Mouse (Mus musculus): ENCODE measurements at regions not wholly inside any gene's neighbourhood (a gene's known extent, or its start where the extent isn't known, plus 50 kb on each side); places are given as distances from the start of the nearest gene placed in this dataset.

- ATAC-seq (ENCODE audit: low read depth) = no peak
- Histone ChIP-seq H3K4me2 (no peak overlapping the region), H3K27ac (replicated peaks) (no peak overlapping the region), H3K27me3 (no peaks in the 10 kb centered on the region), H3K9me3 (no peaks in the 10 kb centered on the region), H3K9ac (no peak overlapping the region), H3K4me3 (no peak overlapping the region), H3K36me3 (no peaks in the 10 kb centered on the region), H3K4me1 (replicated peaks) (no peaks in the 10 kb centered on the region)
- 87% methylated on average over 2 of the region's 2 CpGs for WGBS
Observed at GRCm38 (mm10) chr3:136993473-136993872, 323.5 kb downstream of the Ppp3ca start.

DNA sequence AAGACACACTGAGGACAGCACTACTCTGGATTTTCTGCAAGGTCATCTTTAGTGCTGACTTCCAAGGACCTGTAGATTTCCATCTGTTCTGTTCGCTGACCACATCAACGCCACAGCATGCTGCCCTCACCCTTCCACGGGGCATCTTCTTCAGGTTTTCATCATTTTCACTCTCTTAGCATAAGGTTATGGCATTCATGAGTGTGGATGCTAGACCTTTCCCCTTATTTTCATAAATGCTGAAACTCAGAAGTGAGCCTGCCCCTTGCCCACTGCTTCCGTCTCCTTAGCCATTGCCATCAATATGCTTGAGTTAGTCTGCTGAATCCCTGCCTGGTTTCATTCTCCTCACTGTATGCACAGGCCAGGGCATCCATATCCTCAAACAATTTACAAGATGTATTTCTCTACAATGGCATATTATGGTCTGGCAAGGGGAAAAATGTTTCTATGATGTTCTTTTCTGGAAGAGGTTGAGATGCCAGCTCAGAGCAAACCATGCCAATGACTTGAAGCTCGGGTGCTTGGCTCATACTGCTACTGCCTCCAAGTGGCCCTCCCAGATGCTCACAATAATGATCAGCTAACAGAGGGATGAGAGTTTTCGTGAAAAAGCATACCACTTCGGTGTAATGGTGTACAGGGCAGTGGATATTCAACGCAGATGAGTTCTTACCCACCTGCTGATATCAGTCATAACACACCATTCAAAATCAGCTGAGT lies 324.6 kb downstream of the Ppp3ca start:
- H3K4me1 ChIP-seq (replicated peaks) = no peaks in the 10 kb centered on the region

GRCm38 (mm10) chr3:136995611-136996335 lies 325.8 kb downstream of the Ppp3ca start:
- H3K27me3 ChIP-seq = no peaks in the 10 kb centered on the region
- H3K4me3 ChIP-seq = no peak overlapping the region
- H3K9ac ChIP-seq = no peak overlapping the region
- H3K4me2 ChIP-seq = no peak overlapping the region
- no peaks in the 10 kb centered on the region for H3K9me3 ChIP-seq
- no peak overlapping the region for H3K27ac ChIP-seq (replicated peaks)
- WGBS = 94% methylated on average over 3 of the region's 3 CpGs
- no peaks in the 10 kb centered on the region for H3K4me1 ChIP-seq (replicated peaks)
- no peak for ATAC-seq (ENCODE audit: low read depth)
- no peaks in the 10 kb centered on the region for H3K36me3 ChIP-seq

More for the DNA sequence above, 324.6 kb downstream of the Ppp3ca start:
- no peak overlapping the region for H3K9ac ChIP-seq
- no peak for ATAC-seq (ENCODE audit: low read depth)
- H3K9me3 ChIP-seq = no peaks in the 10 kb centered on the region
- H3K4me3 ChIP-seq = no peak overlapping the region
- 94% methylated on average over 8 of the region's 8 CpGs for WGBS
- H3K4me2 ChIP-seq = no peak overlapping the region
- H3K27ac ChIP-seq (replicated peaks) = no peak overlapping the region
- H3K27me3 ChIP-seq = no peaks in the 10 kb centered on the region
- no peaks in the 10 kb centered on the region for H3K36me3 ChIP-seq

DNA sequence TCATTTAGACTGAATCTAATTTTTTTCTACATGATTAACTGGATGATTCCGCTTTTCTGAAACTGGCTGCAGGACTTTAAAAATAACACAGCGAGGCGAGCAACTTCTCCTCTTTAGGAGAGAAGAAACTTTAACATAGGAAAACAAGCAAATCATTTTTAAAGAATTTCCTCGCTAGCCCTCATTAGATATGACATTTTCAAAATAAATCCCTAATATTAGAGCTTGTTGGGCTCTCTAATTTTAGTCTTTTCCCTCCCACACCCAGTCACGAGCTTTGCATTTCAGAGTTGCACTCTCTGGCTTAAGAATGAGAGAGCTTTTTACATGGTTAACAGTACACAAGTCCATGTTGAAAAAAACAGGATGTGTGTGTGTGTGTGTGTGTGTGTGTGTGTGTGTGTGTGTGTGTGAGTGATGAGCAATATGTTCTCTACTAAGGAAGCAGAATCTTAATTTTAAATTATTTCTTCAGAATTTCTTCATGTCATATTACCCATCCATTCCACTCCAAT lies 326.5 kb downstream of the Ppp3ca start:
- Histone ChIP-seq H3K9me3 (no peaks in the 10 kb centered on the region), H3K27ac (replicated peaks) (no peak overlapping the region), H3K4me2 (no peak overlapping the region), H3K4me3 (no peak overlapping the region), H3K9ac (no peak overlapping the region), H3K27me3 (no peaks in the 10 kb centered on the region), H3K4me1 (replicated peaks) (no peaks in the 10 kb centered on the region), H3K36me3 (no peaks in the 10 kb centered on the region)
- ATAC-seq (ENCODE audit: low read depth) = no peak
- WGBS = 90% methylated on average over 5 of the region's 5 CpGs

GRCm38 (mm10) chr3:137011551-137011950 lies 329.3 kb upstream of the Emcn start:
- no peaks in the 10 kb centered on the region for H3K36me3 ChIP-seq
- ATAC-seq (ENCODE audit: low read depth) = no peak
- no peak overlapping the region for H3K4me2 ChIP-seq
- no peaks in the 10 kb centered on the region for H3K9me3 ChIP-seq
- H3K27ac ChIP-seq (replicated peaks) = no peak overlapping the region
- H3K27me3 ChIP-seq = no peaks in the 10 kb centered on the region
- H3K4me1 ChIP-seq (replicated peaks) = no peaks in the 10 kb centered on the region
- H3K9ac ChIP-seq = no peak overlapping the region
- H3K4me3 ChIP-seq = no peak overlapping the region
- WGBS = 78% methylated on average over 2 of the region's 2 CpGs

DNA sequence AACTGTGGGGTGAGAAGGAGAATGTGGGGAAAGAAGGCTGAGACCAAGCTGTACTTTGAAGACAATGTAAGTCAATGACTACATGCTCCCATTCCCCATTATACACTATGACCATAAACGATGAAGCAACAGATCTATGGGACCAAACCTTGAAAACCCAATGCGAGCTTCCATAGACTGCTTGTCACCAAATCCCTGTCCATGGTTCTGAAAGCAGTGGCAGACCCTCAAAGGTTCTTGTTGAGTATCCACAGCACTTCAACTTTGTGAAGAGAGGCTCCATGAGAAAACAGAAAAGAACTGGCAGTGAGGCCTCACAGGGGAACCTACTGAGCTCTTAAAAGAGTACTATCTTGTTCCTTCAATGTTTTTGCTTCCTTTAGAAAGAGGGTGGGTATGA lies 326.2 kb upstream of the Emcn start:
- no peak for ATAC-seq (ENCODE audit: low read depth)
- no peaks in the 10 kb centered on the region for H3K36me3 ChIP-seq
- H3K9me3 ChIP-seq = no peaks in the 10 kb centered on the region
- no peak overlapping the region for H3K9ac ChIP-seq
- H3K4me3 ChIP-seq = no peak overlapping the region
- no peak overlapping the region for H3K4me2 ChIP-seq
- no peaks in the 10 kb centered on the region for H3K4me1 ChIP-seq (replicated peaks)
- H3K27ac ChIP-seq (replicated peaks) = no peak overlapping the region
- no peaks in the 10 kb centered on the region for H3K27me3 ChIP-seq
- 72% methylated on average over 2 of the region's 2 CpGs for WGBS

DNA sequence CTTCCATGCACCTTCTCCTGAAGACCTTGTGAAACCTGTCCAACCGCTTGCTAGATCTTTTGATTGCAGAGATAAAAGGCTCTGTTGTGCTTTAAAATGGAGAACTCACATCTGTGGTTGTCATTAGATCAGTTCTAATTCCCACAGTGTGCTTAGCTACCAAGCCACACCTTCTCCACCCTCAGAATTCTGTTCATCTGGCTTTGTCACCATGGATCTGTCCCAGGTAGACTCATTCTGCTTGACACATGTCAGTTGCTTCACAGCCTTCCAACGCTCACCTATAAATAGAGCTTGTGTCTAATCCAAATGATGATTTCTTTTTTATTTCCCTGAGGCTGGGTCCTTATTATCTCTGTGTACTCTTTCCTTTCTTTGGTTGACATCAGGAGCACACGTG lies 325.7 kb upstream of the Emcn start:
- Histone ChIP-seq H3K27me3 (no peaks in the 10 kb centered on the region), H3K4me1 (replicated peaks) (no peaks in the 10 kb centered on the region), H3K9me3 (no peaks in the 10 kb centered on the region), H3K4me2 (no peak overlapping the region), H3K9ac (no peak overlapping the region), H3K4me3 (no peak overlapping the region), H3K36me3 (no peaks in the 10 kb centered on the region), H3K27ac (replicated peaks) (no peak overlapping the region)
- WGBS = 86% methylated on average over 3 of the region's 3 CpGs
- no peak for ATAC-seq (ENCODE audit: low read depth)

GRCm38 (mm10) chr3:137019971-137020634 lies 320.8 kb upstream of the Emcn start:
- 84% methylated on average over 3 of the region's 3 CpGs for WGBS
- Histone ChIP-seq H3K36me3 (no peaks in the 10 kb centered on the region), H3K27ac (replicated peaks) (no peak overlapping the region), H3K4me1 (replicated peaks) (no peaks in the 10 kb centered on the region), H3K27me3 (no peaks in the 10 kb centered on the region), H3K9ac (no peak overlapping the region), H3K4me2 (no peak overlapping the region), H3K9me3 (no peaks in the 10 kb centered on the region), H3K4me3 (no peak overlapping the region)
- no peak for ATAC-seq (ENCODE audit: low read depth)

- Histone ChIP-seq H3K27ac (replicated peaks) (no peak overlapping the region), H3K4me3 (no peak overlapping the region), H3K4me2 (no peak overlapping the region), H3K9ac (no peak overlapping the region), H3K27me3 (no peaks in the 10 kb centered on the region), H3K36me3 (no peaks in the 10 kb centered on the region), H3K9me3 (0 out of 2 replicates have a peak, but pooled peaks cover 4% of the 10 kb centered on the region), H3K4me1 (replicated peaks) (no peaks in the 10 kb centered on the region)
- no peak for ATAC-seq (ENCODE audit: low read depth)
- WGBS = 81% methylated on average over 2 of the region's 2 CpGs
Observed at GRCm38 (mm10) chr3:137029546-137029945, 311.3 kb upstream of the Emcn start.

GRCm38 (mm10) chr3:137032802-137033201 lies 308.1 kb upstream of the Emcn start:
- Histone ChIP-seq H3K4me2 (no peak overlapping the region), H3K4me1 (replicated peaks) (no peaks in the 10 kb centered on the region), H3K27ac (replicated peaks) (no peak overlapping the region), H3K9me3 (no peaks in the 10 kb centered on the region), H3K4me3 (no peak overlapping the region), H3K27me3 (no peaks in the 10 kb centered on the region), H3K9ac (no peak overlapping the region), H3K36me3 (no peaks in the 10 kb centered on the region)
- ATAC-seq (ENCODE audit: low read depth) = no peak
- 78% methylated on average over 2 of the region's 2 CpGs for WGBS

- no peak overlapping the region for H3K4me2 ChIP-seq
- no peaks in the 10 kb centered on the region for H3K27me3 ChIP-seq
- no peak overlapping the region for H3K4me3 ChIP-seq
- no peak overlapping the region for H3K9ac ChIP-seq
- H3K4me1 ChIP-seq (replicated peaks) = no peaks in the 10 kb centered on the region
- 90% methylated on average over 8 of the region's 8 CpGs for WGBS
- no peak for ATAC-seq (ENCODE audit: low read depth)
- no peaks in the 10 kb centered on the region for H3K9me3 ChIP-seq
- no peak overlapping the region for H3K27ac ChIP-seq (replicated peaks)
- H3K36me3 ChIP-seq = no peaks in the 10 kb centered on the region
Observed at GRCm38 (mm10) chr3:137039638-137040037, 301.2 kb upstream of the Emcn start.

DNA sequence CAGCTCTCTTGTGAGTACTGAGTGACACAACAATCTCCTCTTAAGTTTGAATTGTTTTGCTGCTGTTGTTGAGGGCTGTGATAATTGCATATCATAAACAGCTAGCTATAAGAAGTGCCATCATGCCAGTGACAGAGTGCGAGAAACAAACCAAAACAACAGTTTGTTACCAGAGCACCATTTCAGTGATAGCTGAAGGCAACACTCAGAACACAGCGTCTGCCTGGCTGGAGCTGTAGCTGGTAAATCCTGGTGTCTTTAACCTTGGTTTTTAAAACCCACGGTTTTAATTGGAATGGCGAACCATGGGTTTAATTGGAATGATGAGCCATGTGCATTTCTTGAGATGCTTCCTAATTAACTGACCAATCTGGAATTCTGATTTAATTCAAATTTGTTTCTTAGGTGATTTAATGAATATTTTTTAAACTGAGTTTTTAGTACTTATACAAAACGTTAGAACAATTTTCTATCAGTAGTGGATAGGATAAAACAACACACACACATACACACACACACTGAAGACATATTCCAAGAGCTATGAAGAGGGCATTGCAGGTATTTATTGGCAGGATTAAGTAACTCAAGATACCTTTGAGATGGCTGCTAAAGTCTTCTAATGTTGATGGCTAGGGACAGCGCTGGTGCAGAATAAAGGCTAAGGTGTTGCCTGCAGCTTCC lies 284.2 kb upstream of the Emcn start:
- peak overlapping the region; percentile 41 for H3K4me2 ChIP-seq
- H3K36me3 ChIP-seq = no peaks in the 10 kb centered on the region

More for the DNA sequence above, 284.2 kb upstream of the Emcn start:
- H3K4me3 ChIP-seq = no peak overlapping the region
- 0 out of 2 replicates have a peak overlapping the region, but pooled peaks have one; percentile 28 for H3K9ac ChIP-seq
- H3K27ac ChIP-seq (replicated peaks) = peak overlapping the region; percentile 64
- no peaks in the 10 kb centered on the region for H3K27me3 ChIP-seq
- 74% methylated on average over 6 of the region's 6 CpGs for WGBS
- ATAC-seq (ENCODE audit: low read depth) = peak; percentile 19; the same call in 1 of the 2 replicates
- no peaks in the 10 kb centered on the region for H3K9me3 ChIP-seq
- H3K4me1 ChIP-seq (replicated peaks) = peaks cover 14% of the 10 kb centered on the region

All from neural tube, embryonic 13.5 days (tissue).